Mouse (Mus musculus) left cerebral cortex, adult 18-20 months (tissue): ENCODE measurements at regions not wholly inside any gene's neighbourhood (a gene's known extent, or its start where the extent isn't known, plus 50 kb on each side); places are given as distances from the start of the nearest gene placed in this dataset.
A peak's percentile ranks its signal among the peaks of the same experiment; 100 is the strongest.

Experiments used
- DNase-seq, 2 experiments: peaks; one replicate each; pipeline ENCODE4 v3.0.0; 2021 to 2022; ENCODE audit warnings: low spot score in 2 of 2, mixed read lengths in 1 of 2

DNA sequence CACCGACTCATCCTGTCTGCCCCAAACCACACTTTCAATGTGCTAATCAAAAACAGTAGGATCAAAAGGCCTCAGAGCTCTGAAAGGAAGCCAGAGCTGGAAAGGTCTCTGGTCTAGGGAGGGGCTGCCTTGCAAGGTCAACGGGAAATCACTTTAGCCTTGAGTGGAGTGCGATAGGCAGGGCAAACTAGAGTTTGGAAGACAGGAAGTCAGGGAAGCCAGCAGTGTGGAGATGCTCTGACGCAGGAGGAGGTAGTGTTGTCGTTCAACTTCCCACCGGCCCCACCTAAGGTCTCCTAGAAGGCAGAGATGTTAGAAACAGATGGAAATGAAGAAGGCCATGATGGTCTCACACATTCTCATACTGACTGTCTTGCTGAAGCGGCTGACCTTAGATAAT is 52.0 kb upstream of the Trp53i11 start:
- no peak for DNase-seq

- no peak for DNase-seq
Measured at GRCm38 (mm10) chr2:93133301-93133971, 53.9 kb upstream of the Trp53i11 start.

DNA sequence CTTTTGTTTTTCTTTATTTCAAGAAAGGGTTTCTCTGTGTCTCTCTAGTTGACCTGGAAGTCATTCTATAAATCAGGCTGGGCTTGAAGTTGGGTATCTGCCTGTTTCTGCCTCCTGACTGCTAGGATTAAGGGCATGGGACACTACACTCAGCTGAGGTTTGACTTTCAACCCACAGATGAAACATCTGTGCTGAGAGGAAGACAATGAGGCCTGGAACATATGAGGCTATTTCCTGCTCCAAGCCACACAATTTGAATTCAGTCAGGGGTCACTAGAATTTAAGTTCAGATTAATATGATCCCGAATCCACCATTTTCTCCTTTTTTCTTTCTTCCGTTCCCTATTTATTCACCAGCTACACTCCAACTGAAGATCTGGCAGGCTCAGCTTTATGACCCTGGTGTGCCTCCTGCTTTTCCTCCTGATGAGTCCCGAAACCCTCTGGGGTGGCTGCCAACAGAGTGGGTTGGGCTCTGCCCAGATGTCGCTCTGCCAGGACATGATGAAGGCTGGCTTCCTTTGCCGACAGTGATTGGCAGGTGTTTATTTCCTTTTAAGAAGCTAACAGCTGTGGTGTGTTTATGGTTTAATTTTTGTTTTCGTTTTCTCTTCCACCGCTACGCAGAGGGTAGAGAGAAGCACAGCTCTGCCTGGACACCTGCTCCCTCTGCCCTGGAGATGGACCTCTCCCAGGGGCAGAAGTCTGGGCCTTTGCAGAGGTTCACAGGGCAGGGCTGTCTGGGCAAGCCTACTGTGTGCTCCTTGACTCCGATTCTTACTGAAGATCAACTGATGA is 55.3 kb upstream of the Trp53i11 start:
- no peak for DNase-seq

- no peak for DNase-seq
Measured at GRCm38 (mm10) chr2:93131236-93131635, 56.1 kb upstream of the Trp53i11 start.

DNA sequence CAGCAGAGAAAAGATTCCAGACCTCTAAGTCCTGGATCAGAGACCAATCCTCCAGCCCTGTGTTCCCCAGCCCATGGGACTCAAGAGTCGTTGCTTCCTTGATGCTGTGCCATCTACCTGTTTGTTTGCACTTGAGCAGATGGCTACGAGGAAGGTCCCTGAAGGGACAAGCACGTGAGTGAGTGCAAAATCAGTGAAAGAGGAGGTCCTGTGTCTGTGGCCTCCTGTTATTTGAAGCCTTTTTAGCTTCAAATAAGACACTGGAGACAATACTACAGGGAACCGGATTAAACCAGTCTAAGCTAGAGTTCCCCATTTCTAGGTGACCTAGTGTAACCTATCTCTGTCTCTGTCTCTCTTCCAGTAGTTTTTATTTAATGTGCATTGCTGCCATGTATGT is 58.2 kb upstream of the Trp53i11 start:
- DNase-seq, result no peak

GRCm38 (mm10) chr2:93126595-93127165 is 60.7 kb upstream of the Trp53i11 start:
- DNase-seq, result no peak

DNA sequence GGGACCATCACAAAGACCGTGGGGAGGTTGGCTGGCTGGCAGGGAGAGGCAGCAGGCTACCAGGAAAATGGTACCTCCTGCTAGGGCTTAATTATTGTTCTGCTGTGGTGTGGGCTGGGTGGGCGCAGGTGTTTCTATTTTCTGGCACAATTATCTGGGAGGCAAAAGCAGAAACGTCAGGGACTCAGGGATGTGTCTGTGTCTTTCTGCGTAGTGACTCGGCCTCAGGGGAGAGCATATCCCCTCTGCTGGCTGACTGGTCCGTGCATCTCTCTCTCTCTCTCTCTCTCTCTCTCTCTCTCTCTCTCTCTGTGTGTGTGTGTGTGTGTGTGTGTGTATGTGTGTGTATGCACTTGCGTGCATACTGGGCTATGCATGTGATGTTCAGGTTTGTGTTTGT is 61.2 kb upstream of the Trp53i11 start:
- no peak for DNase-seq

- no peak for DNase-seq
Measured at GRCm38 (mm10) chr2:93124866-93125467, 62.4 kb upstream of the Trp53i11 start.

GRCm38 (mm10) chr2:93123829-93124228 is 63.5 kb upstream of the Trp53i11 start:
- no peak for DNase-seq

GRCm38 (mm10) chr2:93120386-93120785 is 67.0 kb upstream of the Trp53i11 start:
- DNase-seq, result no peak

DNA sequence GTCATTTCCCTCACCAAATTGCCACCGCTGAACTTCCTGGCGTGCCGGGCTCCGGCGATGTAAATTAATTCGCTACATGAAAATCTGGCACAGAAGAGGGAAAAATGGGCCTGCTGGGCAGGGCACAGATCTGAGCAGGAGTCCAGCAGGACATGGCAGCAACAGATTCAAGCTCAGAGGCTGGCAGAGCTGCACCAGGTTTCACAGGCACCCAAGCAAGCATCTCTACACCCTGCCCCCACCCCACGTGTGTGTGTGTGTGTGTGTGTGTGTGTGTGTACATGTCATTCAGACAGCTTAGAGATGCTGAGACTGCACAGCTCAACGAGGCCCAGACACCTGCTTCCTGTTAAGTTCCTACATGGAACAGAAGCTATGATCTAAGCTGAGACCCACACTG is 68.3 kb upstream of the Trp53i11 start:
- no peak for DNase-seq

DNA sequence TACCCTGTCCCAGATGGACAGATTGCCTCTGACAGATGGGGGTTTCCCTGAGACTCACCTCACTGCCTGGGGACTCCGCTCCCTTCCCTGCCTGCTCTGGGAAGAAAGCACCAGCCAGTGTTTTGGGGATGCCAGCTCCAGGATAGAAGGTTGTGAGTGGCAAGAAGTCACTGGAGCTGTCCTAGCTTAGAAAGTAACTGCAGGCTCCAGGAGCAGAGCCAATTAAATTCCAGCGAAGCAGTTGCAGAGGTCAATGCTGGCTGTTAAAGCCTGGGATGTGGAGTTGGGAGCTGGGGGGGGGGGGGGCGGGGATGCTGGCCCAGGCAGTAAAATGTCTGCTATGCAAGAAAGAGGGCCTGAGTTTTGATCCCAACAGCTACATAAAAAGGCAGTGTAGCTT is 69.3 kb upstream of the Prdm11 start:
- DNase-seq, result no peak

- no peak for DNase-seq
Measured at GRCm38 (mm10) chr2:93113929-93114328, 68.0 kb upstream of the Prdm11 start.

DNA sequence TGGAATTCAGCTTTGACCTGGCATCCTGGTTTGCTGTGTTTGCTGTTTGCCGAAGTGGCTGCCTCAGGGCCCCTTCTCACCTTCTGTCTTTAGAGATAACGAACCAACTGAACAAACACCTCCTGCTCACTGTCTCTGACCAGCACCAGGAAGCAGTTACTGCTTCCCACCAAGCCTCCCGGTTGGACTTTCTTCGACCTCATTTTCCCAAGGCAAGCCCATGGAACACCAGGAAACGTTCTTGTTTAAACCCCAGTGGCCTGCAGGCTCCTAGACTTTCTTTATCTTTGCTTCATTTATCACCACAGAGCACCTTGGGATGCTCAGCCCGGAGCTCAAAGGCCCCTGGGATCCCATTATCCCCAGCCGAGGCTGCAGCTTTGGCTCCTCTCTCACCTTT is 66.4 kb upstream of the Prdm11 start:
- no peak for DNase-seq

DNA sequence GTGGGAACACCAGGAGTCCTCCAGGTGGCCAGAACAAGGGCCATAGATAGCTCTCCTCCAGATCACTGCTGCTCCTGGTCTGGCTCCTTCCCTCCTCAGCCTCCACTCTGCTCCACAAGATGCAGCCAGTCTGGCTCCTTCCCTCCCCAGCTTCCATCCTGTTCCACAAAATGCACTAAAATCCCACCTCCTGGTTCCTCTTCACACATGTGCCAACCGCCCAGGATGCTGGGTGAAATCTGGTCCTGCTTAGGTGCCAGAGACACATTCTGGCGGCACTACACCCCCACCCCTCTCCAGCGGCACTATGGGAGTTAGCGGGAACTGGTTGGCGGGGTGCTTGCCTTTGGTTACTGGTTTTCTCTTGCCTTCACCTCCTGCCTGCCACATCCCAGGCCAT is 64.9 kb upstream of the Prdm11 start:
- DNase-seq, result peak; percentile 38 to 41

DNA sequence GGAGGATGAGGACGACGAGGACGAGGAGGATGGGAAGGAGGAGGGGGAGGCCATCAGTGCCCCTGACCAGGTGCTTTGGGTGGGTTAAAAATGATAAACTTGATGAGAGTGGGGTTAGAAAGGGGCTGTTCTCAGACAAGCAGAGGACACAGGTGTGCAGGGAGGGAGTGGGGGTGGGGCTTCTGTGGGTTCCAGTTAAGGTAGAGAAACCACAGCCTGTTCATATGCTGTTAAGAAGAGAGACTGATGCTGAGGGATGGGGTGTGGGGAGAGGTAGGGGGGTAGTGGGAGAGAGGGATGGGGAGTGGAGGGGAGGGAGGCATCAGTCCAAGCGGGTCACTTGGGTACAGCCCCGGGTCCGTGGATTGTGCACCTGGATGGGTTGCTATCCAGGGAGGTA is 60.6 kb upstream of the Prdm11 start:
- no peak for DNase-seq

DNA sequence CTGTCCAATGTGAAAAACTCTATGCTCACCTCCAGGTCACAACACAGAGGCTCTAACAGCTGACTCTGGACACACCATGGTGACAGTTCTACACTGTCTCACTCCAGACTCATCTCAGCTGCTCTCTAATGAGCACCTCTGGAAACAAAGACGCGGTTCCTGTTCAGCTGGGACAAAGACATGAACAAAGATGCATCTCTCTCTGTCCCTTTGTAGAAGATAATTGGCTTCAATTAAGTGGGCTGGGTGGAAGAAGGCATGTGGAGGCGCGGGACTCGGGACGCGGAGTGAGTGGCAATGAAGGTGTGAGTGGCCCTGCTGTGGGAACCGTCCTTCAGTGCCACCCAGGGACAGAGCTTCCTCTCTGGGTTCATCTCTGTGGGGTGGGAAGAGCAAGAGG is 56.0 kb upstream of the Prdm11 start:
- no peak for DNase-seq

- DNase-seq, result no peak
Measured at GRCm38 (mm10) chr2:93099780-93100179, 53.8 kb upstream of the Prdm11 start.

DNA sequence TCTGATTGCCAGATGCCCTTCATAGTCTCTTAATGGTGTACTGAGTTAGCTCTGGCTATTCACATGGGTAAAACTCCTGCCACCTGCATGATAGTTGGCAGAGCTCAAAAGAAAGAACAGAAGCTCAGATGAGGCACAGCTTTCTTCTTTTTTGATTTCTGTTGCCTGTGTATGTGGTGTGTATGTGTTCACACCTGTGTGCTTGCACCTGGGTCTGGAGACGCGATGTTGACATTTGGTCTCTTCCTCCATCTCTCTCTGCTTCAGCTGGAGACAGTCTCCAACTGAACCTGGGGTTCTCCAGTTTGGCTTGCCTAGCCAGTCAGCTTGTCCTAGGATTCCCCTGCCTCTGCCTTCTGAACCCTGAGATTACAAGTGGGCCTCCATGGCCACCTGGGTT is 51.0 kb upstream of the Prdm11 start:
- DNase-seq, result no peak

DNA sequence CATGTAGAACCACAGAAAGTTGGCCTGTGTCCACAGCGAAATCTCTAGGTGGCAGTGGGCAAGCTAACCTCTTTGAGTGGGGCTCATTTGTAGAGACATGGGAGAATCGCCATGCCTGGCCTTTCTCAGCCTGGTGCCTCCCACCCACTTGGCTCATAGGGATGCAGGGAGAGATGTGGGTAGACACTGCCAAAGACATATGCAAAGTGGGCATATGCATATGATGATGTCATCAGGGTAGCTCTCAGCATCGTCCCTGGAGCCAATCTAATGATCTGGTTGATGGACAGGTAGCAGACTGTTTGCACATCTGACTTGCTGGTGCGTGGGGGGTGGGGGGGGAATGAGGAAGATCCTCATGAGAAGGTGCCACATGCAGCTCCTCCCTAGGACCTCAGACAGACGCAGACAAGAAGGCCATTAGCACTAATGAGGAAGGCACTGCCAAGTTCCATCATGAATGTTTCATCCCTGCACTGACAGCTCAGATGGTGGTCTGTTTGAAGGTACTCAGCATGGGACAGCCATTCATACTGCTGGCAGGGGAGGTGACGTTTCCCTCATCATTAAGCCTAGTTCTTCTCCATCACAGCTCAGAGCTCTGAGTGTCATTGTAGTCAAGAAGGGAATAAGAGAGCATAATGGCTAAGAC is 50.2 kb upstream of the Prdm11 start:
- peak; percentile 21 to 40 for DNase-seq
